Mouse (Mus musculus) liver, embryonic 14 days (tissue): ENCODE measurements around the gene Exosc9. TPM values are rescaled to one million over a fixed set of nuclear protein-coding genes. Genes with fewer than 3 reads are reported as not detected.

ENCODE experiments used
- polyA plus RNA-seq: library from polyadenylated mRNA; depleted of rRNA; stranded (reverse); fragments of >200 nt; gene quantifications from 2 replicates; pipeline ENCODE4 v1.2.3, GENCODE M21; 2012; rRNA removed

Exosc9 gene
- polyA plus RNA-seq: 28.0 and 33.3 TPM in 2 replicates

DNA sequence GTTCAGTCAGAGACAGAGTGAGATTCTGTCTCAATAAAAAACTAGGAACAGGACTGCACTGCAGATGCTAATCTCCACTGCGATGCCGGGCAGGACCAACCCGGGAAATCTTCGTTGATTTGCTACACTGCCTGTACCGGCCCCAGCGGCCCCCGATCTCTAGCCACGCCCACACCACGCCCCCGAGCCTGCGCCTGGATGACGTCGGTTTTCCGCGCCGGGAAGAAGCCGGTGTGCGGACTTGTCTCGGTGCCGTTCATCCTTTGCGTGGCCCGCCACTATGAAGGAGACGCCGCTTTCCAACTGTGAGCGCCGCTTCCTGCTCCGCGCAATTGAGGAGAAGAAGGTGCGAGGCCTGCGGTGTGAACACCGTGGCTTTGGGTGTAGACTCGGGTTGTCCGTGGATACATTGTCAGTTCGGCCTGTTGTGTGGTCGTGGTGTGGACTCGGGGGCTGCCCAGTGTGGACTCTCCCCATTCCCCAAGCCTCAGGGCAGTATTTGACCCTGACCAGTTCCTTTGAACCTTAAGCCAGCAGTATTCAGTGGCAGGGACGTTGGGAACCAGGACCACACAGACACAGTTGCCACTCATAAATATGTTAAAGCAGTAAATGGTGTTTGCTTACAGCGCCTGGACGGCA, at the start of gene Exosc9:
TSS of gene Exosc9 (plus strand) at position 201 of the 642 bp plus-strand sequence.

DNA sequence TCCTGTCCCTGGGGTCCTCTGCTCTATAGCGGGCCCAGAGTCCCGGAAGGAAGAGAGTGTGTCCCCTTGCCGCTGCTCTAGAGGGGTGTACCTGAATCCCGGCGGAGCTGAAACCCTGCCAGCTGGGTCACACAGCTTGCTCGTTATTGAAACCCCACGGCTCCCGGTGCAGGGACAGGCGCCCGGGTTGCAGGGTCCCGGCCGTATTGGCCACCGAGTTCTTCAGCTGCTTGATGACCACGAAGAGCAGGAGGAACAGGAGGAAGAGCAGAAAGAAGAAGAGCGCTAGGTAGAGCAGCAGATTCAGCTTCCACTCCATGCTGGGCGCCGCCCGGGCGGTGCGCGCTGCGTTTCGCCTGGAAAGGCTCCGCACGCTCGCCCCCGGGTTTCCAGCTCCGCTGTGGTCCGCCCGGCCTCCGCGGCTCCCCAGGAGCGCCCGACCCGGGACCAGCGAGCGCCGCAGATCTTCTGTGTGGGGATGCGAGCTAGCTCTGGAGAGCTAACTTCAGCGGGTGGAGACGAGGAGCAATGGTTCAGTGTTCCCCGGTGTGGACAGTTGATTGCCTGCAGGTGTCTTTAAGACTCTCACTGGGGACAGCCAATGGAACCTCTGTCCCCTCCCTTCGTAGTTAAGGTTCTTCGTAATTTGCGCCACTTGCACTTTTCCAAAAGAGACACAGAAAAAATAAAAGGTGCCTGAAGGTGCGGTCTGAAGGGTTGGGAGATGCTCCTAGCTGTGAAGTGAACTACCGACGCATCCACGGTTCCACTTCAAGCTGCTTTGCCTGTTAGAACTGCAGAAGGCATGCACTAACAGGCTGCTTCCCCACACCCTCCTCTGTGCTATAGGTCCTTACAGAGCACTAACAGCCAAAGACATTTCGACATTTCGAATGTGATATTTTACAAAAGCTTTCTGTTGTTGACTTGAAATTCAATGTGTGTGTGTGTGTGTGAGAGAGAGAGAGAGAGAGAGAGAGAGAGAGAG, 31.0 kb upstream of the Exosc9 start, which contains the start of gene Gm11549:
TSS of gene Gm11549 (minus strand) at position 741 of the 988 bp plus-strand sequence.

DNA sequence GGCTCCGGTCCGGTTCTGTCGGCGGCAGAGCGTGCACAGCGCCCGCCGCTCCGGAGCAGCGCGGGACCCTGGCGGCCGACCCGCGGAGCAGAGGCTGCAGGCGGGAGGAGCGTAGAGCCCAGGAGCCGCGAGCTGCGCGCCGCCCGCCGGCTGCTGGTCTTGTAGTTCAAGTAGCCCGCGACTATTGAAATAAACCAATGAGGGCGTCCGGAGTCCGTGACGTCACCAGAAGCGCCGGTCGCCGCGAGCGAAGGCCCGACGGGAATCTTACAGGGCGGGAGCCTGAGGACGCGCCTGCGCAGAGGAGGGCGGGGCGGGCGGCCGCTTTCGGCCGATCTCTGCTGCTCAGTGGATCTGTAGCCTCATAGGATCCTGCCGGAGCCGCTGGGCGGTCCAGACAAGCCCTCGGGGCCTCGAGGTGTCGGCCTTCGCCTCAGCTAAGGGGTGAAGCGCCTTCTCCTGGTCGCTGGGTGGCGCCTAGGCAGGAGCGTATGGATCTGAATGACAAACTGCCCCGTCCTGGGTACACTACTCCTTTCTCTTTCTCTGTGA, 19.5 kb downstream of the Exosc9 start, which contains the start of gene Ccna2:
TSS of gene Ccna2 (minus strand) at position 324 of the 552 bp plus-strand sequence.

DNA sequence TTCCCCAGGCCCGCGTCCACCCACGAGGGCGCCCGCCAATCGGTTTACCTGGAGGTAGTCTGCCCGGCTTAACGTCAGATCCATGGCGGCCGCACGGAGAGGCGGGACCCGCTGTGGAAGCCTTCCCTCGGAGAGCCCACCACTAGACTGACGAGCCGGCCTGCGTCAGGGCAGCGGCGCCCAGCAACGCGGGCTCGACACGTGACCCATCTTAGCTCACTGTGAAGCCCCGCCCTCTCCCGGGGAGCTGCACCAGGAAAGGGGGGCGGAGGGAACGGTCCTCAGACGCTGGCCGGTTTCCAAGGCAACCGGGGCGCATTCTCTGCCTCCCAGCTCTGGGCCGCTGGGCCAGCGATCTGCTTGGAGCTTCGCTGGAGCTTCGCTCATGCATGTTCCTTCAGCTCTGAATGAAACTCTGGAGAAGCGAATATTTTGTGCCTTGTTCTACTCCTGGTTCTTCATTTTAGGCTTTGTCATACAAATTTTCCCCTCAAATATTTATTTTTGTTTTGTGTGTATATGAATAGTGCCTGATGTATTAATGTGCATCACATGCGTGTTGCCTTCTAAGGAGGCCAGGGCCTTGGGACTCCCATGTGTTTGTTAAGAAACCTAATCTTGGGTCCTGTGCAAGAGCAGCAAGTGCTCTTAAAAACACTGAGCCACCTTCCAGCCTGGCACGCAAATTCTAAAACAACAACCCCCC, 60.9 kb downstream of the Exosc9 start, which contains the start of gene Bbs7:
TSS of gene Bbs7 (minus strand) at position 276 of the 706 bp plus-strand sequence.

Other genes with a start within 250 kb of the Exosc9 start
- gene Anxa5, start 76.7 kb upstream of the Exosc9 start, polyA plus RNA-seq: 45.5 and 53.0 TPM in 2 replicates
- 0.69 and 0.78 TPM in 2 replicates for gene 1810062G17Rik, start 76.7 kb upstream of the Exosc9 start, polyA plus RNA-seq
- gene Gm11549, start 30.8 kb upstream of the Exosc9 start, polyA plus RNA-seq: 0.01 TPM in 1 of 2 replicates, not detected in the other
- 143 and 170 TPM in 2 replicates for gene Ccna2, start 19.5 kb downstream of the Exosc9 start, polyA plus RNA-seq
- gene Bbs7, start 60.9 kb downstream of the Exosc9 start, polyA plus RNA-seq: 5.9 and 6.0 TPM in 2 replicates
- gene Trpc3, start 137.6 kb downstream of the Exosc9 start, polyA plus RNA-seq: 0.25 and 0.30 TPM in 2 replicates